Mouse (Mus musculus) G1E (cell line): Measurements from ENCODE around the gene Tns2. TPM values are rescaled to one million over a fixed set of nuclear protein-coding genes. Genes with fewer than 3 reads are reported as not detected.
"Not testable (repeated sequence)": the region's sequence is repeated elsewhere in the genome, so short reads cannot be mapped to it uniquely, and the experiment has no call there.

Experiments
- ATAC-seq: 2 replicates; pipeline ENCODE4 v1.8.0; 2016; ENCODE audit warnings: mild to moderate bottlenecking; ENCODE audit not compliant: insufficient number of reproducible peaks, poor library complexity, low FRiP score, severe bottlenecking; ENCODE audit errors: extremely low read depth
- DNase-seq: peaks from one replicate; pipeline ENCODE4 v3.0.0; 2012; ENCODE audit warnings: low spot score
- H3K27me3 ChIP-seq: 2 replicates; pipeline ENCODE4 v1.6.1; 2012; ENCODE audit warnings: mild to moderate bottlenecking, low read length, inconsistent platforms; ENCODE audit not compliant: insufficient read depth
- H3K36me3 ChIP-seq: replicated peaks from 2 replicates; pipeline ENCODE3; 2012; ENCODE audit warnings: mild to moderate bottlenecking, inconsistent platforms
- H3K4me1 ChIP-seq: 2 replicates; pipeline ENCODE4 v1.6.1; 2012; ENCODE audit warnings: low read depth, low read length, inconsistent platforms, mixed read lengths; ENCODE audit not compliant: insufficient read depth
- H3K4me3 ChIP-seq: 2 replicates; pipeline ENCODE4 v1.5.1; 2012; ENCODE audit warnings: low read depth, mild to moderate bottlenecking, inconsistent platforms, low read length, moderate library complexity, mixed read lengths
- H3K9me3 ChIP-seq: replicated peaks from 2 replicates; pipeline ENCODE4 v1.6.1; 2012; ENCODE audit warnings: inconsistent platforms
- CTCF ChIP-seq: IDR thresholded peaks from 2 replicates; pipeline ENCODE4 v1.5.1; 2012; ENCODE audit warnings: low read depth, low read length, inconsistent platforms, mixed read lengths
- GATA1 ChIP-seq: IDR thresholded peaks from 2 replicates; pipeline ENCODE4 v1.6.1; 2012; ENCODE audit warnings: borderline replicate concordance, low read length, inconsistent platforms, mixed read lengths
- GATA2 ChIP-seq: IDR thresholded peaks from 2 replicates; pipeline ENCODE4 v1.6.1; 2012; ENCODE audit warnings: low read depth, low read length, inconsistent platforms, borderline replicate concordance
- POLR2AphosphoS5 ChIP-seq: IDR thresholded peaks from 2 replicates; pipeline ENCODE4 v1.6.1; 2012; ENCODE audit warnings: low read depth, low read length, inconsistent platforms; ENCODE audit not compliant: insufficient replicate concordance
- TAL1 ChIP-seq: conservative IDR thresholded peaks from 2 replicates; pipeline ENCODE4 v1.6.1; 2012; ENCODE audit warnings: low read depth, low read length, inconsistent platforms, mixed read lengths
- polyA plus RNA-seq: library from polyadenylated mRNA; stranded (reverse); fragments of >175 nt; gene quantifications from 2 replicates; pipeline ENCODE4 v1.2.3, GENCODE M21; 2012
- total RNA-seq, 2 experiments: library from RNA; stranded (forward) in 1 of 2; stranded (reverse) in 1 of 2; fragments of 200-1000 nt in 1 of 2; fragments of >200 nt in 1 of 2; fragmentation: Nextera tagmentation in 1 of 2; gene quantifications; 2 replicates each; pipeline ENCODE4 v1.2.3; 2014 to 2017

Tns2 gene
- total and polyA plus RNA-seq, 3 experiments: 0.55 to 2.3 TPM; not detected in 1

GRCm38 (mm10) chr15:102079221-102079620 is 21.0 kb upstream of the Tns2 start:
- ATAC-seq: no peak
- H3K4me3 ChIP-seq: no peak overlapping the region; the same call in 1 of the 2 replicates
- no peak for DNase-seq
- TF ChIP-seq TAL1: no peak
- TF ChIP-seq CTCF: no peak
- no peak for TF ChIP-seq GATA2
- TF ChIP-seq GATA1: no peak
- TF ChIP-seq POLR2AphosphoS5: no peak
- no peaks in the 10 kb centered on the region for H3K9me3 ChIP-seq
- peaks cover 72% of the 10 kb centered on the region for H3K36me3 ChIP-seq
- no peaks in the 10 kb centered on the region for H3K27me3 ChIP-seq
- peaks cover 60% of the 10 kb centered on the region for H3K4me1 ChIP-seq

DNA sequence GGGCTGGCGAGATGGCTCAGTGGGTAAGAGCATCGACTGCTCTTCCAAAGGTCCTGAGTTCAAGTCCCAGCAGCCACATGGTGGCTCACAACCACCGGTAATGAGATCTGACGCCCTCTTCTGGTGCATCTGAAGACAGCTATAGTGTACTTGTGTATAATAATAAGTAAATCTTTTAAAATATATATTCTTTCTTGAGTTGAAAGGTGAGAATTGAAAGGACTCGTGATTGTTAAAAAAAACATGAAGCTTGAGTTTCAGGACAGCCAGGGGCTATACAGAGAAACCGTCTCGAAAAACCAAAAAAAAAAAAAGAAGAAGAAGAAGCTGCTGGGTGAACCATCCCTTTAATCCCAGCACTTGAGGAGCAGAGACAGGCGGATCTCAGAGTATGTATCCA is 20.3 kb upstream of the Tns2 start:
- H3K9me3 ChIP-seq, H3K27me3 ChIP-seq, H3K4me3 ChIP-seq, ATAC-seq, DNase-seq: not testable (repeated sequence)
- Histone ChIP-seq H3K4me1 (peaks cover 64% of the 10 kb centered on the region), H3K36me3 (peaks cover 76% of the 10 kb centered on the region)

- no peaks in the 10 kb centered on the region for H3K9me3 ChIP-seq
- peaks cover 60% of the 10 kb centered on the region for H3K4me1 ChIP-seq
- ATAC-seq: no peak
- peaks cover 76% of the 10 kb centered on the region for H3K36me3 ChIP-seq
- no peak for DNase-seq
- TF ChIP-seq GATA2 (no peak), CTCF (no peak), GATA1 (no peak), TAL1 (no peak), POLR2AphosphoS5 (no peak)
- no peaks in the 10 kb centered on the region for H3K27me3 ChIP-seq
- H3K4me3 ChIP-seq: no peak overlapping the region
These were observed 19.8 kb upstream of the Tns2 start for GRCm38 (mm10) chr15:102080429-102080828.

GRCm38 (mm10) chr15:102082148-102082547 is 18.1 kb upstream of the Tns2 start:
- Histone ChIP-seq H3K4me3 (no peak overlapping the region), H3K36me3 (peaks cover 90% of the 10 kb centered on the region), H3K27me3 (no peaks in the 10 kb centered on the region), H3K4me1 (peaks cover 67% of the 10 kb centered on the region), H3K9me3 (no peaks in the 10 kb centered on the region)
- no peak for TF ChIP-seq POLR2AphosphoS5
- TF ChIP-seq GATA2: no peak
- no peak for TF ChIP-seq CTCF
- no peak for TF ChIP-seq GATA1
- TF ChIP-seq TAL1: no peak
- ATAC-seq: no peak
- no peak for DNase-seq

DNA sequence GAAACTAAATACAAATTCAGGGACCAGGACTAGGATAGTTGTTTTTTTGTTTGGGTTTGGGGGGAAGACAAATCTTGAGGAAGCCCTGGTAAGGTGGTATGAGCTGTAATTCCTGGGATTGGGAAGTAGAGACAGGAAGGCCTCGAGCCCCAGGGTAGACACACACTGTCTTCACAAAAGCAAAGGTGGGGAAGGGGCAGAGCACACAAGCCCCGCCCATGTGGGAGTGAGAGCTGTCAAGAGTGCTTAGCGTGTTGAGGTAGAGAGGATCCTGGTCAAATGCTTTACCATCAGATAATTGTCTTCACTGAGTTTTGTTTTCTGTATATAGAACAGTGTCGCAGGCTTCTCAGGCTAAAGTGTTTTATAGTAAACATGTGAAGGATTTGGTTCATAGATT is 17.2 kb upstream of the Tns2 start:
- Histone ChIP-seq H3K4me1 (peaks cover 66% of the 10 kb centered on the region), H3K4me3 (no peak overlapping the region), H3K27me3 (no peaks in the 10 kb centered on the region), H3K9me3 (no peaks in the 10 kb centered on the region), H3K36me3 (peaks cover 93% of the 10 kb centered on the region)
- TF ChIP-seq CTCF (no peak), GATA2 (no peak), POLR2AphosphoS5 (no peak), GATA1 (no peak), TAL1 (no peak)
- ATAC-seq (no peak), DNase-seq (no peak)

GRCm38 (mm10) chr15:102089914-102090585 is 10.2 kb upstream of the Tns2 start:
- Histone ChIP-seq H3K27me3 (no peaks in the 10 kb centered on the region), H3K4me3 (no peak overlapping the region), H3K4me1 (peaks cover 58% of the 10 kb centered on the region), H3K36me3 (peaks cover 100% of the 10 kb centered on the region), H3K9me3 (no peaks in the 10 kb centered on the region)
- no peak for TF ChIP-seq CTCF
- no peak for TF ChIP-seq GATA2
- TF ChIP-seq POLR2AphosphoS5: no peak
- TF ChIP-seq GATA1: no peak
- TF ChIP-seq TAL1: no peak
- ATAC-seq: no peak
- DNase-seq: no peak

DNA sequence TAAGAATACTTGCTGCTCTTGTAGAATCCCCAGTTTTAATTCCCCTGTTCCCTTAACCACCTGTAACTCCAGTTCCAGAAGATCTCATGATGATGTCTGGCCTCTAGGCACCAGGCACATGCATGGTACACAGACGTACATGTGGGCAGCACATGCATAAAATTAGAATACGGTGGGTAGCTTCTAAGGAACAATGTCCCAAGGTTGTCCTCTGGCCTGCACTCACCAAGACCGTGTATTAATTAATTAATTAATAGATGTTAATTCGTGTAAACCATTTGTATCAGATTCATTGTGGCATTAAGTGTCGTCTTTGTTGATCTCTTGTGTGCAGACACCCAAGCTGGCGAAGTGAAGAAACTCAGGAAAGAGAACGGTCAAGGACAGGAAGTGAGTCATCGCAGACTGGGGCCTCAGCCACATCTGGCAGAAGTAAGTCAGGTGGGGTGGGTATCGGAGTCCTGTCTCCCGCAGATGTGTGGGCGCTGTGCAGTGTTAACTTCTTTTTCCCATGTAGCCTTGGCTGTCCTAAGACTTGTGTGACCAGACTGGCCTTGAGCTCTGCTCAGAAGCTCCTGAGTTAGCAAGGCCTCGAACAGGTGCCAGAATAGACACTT is 9.0 kb upstream of the Tns2 start:
- Histone ChIP-seq H3K36me3 (peaks cover 100% of the 10 kb centered on the region), H3K4me1 (peaks cover 58% of the 10 kb centered on the region), H3K9me3 (no peaks in the 10 kb centered on the region), H3K4me3 (no peak overlapping the region), H3K27me3 (no peaks in the 10 kb centered on the region)
- DNase-seq: no peak
- TF ChIP-seq POLR2AphosphoS5: no peak
- peak; percentile 80 for ATAC-seq
